Mouse (Mus musculus) ovary, adult 18-20 months (tissue): ENCODE data around the gene Zfp759.
"Not testable (repeated sequence)": the region's sequence is repeated elsewhere in the genome, so short reads cannot be mapped to it uniquely, and the experiment has no call there.

ENCODE experiments used
- DNase-seq: peaks from one replicate; pipeline ENCODE4 v3.0.0; 2022; ENCODE audit warnings: low spot score, mixed read lengths

Zfp759 gene

DNA sequence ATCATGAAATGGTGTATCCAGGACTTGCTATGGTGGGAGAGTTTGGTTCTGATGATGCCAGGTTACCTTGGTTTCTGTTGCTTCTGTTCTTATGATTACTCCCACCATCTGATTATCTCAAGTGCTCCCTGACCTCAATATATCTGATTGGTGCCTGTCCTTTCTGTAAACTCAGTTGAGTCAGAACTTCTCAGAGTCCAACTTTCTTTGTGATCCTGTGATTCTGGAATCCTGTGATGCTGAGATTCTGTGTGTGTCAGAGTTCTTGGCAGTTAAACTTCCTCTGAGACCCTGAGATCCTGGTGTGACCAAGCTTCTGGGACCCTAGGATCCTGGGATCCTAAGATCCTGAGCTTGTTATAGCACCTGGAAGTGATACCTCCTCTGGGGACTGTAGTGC is at the start of gene Zfp759:
Gene Zfp759 (plus strand): TSS at position 301 of the 400 bp plus-strand sequence.
- DNase-seq: not testable (repeated sequence)

DNA sequence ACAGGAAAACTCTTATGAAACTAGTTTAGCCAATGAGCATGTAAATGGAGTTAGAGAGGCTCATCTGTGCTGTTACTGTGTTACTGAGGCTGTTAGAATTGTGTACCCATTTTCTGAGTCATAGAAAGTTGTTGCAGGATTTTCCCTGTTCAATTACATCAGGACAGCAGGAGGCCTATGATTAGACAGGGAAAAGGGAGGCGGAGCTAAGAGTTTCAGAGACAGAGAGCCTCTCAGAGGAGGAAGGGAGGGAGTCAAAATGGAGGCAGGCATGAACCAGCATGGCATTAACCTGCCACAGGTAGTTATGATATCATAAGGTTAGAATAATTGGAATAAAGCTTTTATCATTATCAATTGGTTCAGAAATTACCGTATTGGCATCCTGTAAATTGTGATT is 48.7 kb upstream of the Zfp759 start:
- no peak for DNase-seq

DNA sequence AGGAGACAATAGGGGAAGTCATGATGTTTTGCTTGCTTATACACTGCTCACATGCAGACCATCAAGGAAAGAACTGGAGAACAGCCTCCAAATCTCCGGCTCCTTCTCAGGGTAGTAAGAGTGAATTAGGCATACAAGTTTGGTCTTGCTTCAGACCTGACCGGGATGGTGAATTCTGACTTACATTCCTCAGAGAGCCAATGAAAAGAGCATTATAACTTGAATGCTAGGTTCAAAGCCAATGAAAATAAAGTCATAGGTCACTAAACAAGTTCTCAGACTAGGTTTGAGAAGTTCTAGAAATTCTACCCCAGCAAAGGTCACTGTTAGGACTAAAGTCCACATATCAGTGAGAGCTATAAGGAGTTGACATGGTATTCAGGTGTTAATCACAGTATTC is 44.2 kb upstream of the Zfp759 start:
- no peak for DNase-seq

DNA sequence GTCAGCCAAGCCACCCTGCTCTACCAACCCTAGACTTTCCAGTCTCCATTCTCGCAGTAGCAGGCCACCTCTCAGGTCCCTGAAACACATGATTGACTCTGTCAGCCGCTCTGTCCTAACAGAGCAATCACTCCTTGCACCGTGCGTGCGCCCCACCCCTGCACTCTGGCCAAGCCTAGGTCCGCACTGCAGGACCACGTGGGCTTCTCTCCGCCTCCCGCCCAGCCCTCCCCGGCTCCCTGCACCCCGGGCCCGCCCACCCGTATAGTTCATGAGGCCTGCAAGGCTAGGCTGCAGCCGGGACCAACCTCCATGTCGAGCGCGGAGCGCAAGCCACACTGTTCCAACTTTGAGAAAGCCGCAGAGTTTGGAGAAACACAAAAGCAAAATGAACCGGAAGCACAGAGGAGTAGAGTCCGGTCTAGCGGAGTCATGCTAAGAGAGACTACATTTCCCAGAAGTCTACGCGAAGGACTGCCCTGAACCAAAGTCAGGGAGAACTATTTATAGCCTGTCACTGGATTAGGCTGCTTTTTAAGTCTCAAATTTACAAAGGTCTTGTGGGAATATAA is 40.2 kb upstream of the Zfp759 start:
- peak; percentile 65 for DNase-seq

DNA sequence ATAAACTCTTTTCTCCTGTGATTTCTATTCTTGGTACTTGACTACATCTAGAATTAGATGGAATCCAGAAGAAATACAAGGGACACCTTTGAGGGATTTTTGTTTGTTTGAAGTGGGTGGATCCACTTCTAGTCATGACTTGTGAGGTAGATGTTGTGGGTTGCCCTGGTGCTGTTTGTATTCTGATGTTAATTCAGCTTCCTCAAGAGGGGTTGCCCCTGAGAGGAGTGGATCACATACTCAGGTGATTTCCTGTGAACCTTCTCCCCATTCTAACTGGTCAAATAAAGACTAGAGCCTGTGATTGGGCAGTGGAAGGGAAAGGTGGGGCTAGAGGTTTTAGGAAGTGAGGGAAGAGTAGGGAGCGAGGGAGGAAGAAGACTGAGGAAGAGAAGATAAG is 39.5 kb upstream of the Zfp759 start:
- DNase-seq: no peak

DNA sequence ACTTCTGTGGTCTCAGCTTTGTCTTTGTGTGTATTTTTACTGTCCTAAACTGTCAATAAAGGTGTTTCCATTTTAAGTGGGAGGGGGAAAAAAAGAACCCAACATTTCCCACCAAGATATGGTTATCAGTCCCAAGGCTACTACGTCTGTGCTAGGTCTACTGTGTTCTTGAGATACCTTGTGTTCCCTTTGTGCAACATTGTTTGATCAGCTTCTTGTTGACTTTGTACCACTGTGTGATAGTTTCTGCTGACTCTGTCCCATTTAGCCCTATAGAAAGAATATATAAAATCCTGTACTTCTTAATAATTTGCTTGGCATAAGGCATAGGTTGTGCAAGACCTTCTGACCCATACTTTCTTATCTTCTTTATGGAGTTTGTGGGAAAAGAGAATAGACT is 31.3 kb upstream of the Zfp759 start:
- no peak for DNase-seq

DNA sequence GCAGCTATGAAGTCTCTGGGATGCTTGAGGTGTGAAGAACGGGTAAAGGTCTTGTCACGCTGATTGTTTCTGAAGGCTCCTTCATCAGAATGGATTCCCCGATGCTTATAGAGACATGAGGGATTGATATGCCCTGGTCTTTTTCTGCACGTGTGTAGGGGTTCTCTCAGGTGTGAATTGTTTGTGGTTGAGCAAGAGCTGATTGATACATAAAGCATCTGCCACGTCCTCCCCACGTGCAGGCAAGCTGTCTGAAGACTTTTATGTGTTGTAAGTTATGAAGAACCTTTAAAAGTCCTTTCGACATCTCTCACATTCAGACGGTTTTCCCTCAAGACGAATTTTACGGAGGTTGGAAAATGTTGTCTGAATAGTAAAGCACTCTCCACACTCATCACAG is 23.6 kb upstream of the Zfp759 start, which contains the start of gene Zfp708:
Gene Zfp708 (minus strand): TSS at position 101 of the 400 bp plus-strand sequence.
- no peak for DNase-seq

DNA sequence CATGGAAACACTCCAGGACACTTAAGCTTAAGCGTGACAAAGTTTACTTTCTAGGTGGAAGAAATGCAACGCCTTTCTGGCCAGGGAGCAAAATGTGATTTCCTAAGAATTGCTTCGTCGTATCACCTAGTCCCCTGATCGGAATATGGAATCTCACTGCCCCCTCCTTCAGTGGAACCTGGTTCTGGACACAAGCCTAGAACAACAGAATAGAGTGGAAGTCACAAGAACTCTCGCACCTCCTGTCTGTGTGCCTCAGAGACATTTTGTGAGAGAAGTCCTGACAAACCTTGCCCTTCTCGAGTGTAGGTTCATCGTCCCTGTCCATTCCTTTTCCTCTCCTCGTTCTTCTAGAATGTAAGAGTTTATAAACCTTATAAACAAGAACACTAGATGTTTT is 13.8 kb upstream of the Zfp759 start:
- no peak for DNase-seq

DNA sequence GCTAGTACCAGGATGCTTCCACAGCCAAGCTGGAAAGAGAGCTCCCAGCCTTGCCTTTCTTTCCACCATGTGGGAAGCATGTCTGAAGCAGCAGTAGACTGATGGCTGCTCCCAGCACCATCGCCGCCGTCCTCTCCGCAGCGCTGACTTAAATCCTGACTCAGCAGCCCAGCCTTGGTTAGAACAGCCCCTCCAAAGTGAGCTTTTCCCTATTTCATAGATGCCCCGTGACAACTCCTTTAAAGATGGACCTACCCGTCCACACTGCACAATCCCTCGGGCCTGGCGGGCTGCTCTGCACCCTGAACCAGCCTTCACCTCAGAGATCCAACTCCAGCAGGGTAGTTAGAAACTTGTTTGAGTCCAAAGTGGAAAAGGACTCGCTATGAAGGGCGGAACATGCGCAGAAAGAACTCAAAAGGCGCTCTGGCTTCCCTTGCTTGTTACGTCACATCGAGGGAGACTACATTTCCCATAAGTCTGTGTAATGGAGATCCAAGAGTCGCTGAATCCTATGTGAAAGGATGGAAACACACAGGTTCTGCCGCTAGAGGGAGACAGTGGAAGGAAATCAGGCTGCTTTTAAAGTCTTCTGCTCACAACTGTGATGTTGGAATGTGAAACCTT is 13.2 kb upstream of the Zfp759 start, which contains the start of gene Gm28557:
Gene Gm28557 (minus strand): TSS at position 411 of the 627 bp plus-strand sequence.
- peak; percentile 89 for DNase-seq

DNA sequence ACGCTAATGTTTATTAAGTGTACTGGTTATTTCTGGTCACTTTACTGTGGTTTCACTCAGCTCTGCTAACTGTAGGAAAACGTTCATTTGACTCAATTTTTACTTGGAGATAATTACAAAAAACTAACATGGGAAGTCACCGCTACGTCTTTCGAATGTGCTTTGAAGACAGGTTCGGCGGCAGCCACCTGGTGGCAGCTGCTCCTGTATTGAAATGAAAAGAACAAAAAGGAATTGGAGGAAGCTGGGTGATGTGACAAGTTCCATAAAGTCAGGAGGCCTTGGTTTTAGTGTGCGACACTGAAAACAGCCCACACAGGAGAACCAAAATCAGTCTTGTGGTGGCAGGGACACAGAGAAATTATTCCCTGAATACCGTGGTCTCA is 12.6 kb upstream of the Zfp759 start:
- DNase-seq: peak; percentile 9

DNA sequence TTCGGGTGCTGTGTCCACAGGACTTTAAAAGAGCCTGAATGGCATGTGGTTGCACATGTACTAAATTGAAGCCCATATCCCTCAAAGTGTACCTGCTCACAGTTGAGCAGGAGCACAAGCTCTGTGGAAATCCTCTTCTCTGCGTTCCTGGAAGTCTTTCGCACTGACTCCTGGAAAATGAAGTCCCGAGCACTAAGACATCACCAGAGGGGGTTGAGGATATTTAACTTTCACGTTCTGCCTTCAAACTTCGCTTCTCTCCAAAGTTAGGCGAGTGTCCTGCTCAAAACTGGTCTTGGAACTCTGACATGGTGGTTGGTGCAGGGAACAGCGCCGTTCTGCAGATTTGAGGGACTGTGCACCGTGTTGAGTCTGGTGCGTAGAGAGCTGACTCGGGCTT is 9.4 kb upstream of the Zfp759 start:
- DNase-seq: no peak

DNA sequence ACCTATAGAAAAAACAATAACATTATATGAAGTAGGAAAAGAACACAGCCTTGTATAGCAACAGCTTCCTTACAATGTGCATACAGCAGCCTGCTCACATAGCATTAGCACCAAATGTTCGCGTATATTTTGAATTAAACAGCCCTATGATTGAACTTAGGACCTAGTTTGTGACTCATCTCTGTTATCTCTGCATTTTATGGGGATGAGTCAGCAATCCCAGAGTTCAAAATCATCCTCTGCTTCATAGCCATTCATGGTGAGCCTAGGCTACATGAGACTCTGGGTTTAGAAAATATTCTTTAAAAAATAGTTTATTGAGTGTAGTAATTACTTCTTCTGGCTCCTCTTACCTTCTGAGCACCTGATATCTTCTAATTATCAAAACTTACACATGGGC is 8.2 kb upstream of the Zfp759 start:
- DNase-seq: no peak

DNA sequence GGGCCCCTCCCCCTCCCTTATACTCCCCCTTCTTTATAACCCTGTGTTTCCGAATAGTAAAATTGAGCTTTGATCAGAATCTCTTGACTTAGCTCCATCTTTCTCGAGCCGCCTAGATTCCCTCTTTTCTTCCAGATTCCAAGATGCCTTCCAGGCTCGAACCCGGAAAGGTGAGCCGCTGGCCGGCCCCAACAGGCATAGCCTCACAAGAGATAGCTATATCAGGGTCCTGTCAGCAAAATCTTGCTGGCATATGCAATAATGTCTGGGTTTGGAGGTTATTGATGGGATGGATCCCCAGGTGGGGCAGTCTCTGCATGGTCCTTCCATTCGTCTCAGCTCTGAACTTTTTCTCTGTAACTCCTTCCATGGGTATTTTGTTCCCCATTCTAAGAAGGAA is 5.3 kb upstream of the Zfp759 start, which contains the start of gene Rslcan18:
Gene Rslcan18 (minus strand): TSS at position 101 of the 400 bp plus-strand sequence.
- DNase-seq: not testable (repeated sequence)

DNA sequence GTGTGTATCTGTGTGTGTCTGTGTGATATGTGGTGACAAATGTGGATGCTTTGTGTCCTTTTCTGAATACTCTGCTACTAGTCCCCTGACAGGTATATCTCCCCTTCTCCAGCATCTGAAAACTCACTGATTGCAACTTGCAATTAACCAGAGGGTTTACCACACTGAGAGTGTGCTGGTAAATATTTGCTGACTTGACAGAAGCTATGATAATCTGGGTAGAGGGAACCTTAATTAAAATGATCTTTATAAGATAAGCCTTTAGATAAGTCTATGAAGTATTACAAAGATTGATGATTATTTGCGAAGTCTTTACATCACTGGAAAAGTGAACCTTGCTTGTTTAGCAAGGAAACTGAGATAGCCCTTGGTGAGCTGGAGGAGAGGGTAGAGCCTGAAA is 3.0 kb downstream of the Zfp759 start:
- DNase-seq: no peak

DNA sequence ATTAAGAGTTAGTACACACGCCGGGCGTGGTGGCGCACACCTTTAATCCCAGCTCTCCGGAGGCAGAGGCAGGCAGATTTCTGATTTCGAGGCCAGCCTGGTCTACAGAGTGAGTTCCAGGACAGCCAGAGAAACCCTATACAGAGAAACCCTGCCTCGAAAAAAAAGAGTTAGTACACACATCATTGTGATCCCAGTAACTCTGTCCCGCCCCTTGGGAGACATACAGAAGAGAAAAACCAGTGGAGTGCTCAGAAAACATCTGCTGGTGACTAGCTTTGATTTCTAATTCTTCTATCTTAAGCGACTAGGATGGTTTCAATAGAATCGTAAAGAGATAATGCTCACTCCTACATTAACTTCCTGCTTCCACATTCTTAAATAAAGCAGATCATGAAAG is 6.0 kb downstream of the Zfp759 start:
- not testable (repeated sequence) for DNase-seq

DNA sequence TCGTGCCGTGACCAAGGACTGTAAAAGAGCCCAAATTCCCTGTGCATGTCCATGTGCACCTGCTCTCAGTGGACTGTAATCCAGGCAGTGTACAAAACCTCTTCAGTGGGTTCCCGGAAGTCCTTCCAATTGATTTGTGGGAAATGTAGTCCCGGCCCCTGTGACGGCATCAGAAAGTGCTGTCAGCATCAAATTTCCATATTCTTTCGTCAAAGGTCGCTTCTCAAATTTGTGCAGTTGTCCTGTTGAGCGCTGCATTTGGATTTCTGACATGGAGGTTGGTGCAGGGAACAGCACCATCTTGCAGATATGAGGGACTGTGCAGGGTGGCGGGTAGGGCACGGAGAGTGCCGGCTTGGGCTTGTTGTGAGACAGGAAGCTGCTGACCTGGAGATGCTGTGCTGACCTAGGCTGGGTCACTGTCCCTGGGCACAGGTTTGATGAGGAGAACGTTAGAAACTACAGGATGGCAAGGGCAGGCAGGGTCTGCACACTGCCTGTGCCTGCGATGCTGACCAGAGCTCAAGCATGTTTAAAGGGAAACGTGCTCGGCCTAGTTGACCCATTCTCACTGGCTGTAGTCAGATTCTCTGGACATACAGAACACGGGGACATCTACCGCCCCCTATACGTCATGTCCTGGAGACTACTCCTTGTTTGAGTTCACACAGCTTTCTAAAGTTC is 6.7 kb downstream of the Zfp759 start:
- peak; percentile 66 for DNase-seq

DNA sequence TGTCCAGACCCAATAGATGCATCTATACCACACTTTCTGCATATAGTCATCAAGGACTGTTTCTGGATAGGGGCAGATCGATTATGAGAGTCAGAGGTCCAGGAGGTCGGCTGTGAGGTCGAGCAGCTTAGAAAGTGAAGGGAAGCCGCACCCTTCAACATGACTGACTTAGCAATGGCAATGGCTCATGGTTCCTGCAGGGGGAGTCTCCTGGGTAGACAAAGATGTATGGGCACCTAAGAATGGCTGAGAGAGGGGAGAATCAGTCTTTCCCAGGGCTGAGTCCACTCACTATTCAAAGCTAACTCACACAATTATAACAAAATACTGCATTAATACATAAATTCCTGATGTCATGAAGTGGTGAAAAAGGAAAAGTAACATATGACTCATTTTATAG is 44.7 kb downstream of the Zfp759 start:
- not testable (repeated sequence) for DNase-seq

DNA sequence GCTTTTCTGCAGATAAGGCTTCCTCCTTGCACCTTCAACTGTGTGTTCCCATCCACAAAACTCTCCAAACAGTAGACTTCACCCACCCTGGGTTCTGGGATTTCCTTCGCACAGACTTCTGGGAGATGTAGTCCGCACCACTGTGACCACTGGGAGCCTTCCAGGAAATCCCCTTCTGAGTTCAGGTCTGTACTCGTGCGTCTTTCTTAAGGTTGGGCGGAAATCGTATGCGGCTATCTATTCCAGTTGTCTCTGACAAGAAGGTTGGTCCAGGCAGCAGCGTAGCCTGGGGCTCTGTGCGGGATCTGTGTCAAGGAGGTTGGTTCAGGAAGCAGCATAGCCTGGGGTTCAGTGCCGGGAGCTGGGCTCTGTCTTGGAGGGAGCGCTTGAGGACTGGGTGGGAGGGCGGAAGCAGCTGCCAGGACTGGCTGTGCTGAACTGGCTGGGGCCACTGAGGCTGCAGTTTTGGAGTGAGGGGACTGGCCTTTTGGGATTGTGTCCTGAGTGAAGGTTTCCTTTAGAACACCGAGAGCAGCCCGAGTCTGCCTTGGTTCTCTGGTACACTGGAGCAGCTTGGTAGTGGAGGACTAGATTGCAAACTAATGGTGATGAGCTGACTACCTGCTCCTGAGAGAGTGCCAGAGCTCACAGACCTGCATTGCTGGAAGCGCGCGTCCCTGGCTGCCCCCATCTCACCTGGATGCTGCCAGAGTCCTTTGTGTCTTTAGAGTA is 51.7 kb downstream of the Zfp759 start, which contains the start of gene Rsl1:
Gene Rsl1 (plus strand): TSS at position 192 of the 732 bp plus-strand sequence.
- DNase-seq: peak; percentile 67

DNA sequence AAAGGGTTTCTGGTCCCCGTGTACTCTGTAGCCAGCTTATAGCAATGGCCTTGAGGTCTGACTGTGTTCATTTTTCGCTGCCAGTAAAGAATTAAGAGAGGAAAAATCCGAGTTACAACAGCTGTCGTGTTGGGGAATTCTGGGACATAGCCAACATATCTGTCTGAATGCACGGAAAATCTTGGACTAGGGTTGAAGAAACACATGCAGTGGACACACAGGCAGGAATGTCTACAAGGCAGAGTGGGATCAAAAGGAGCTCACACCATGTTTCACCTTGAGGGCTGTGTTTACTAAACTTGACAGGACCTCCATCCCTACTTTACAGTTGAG is 52.2 kb downstream of the Zfp759 start:
- DNase-seq: no peak
